Mouse (Mus musculus) stomach, embryonic 14.5 days (tissue): ENCODE measurements at regions not wholly inside any gene's neighbourhood (a gene's known extent, or its start where the extent isn't known, plus 50 kb on each side); places are given as distances from the start of the nearest gene placed in this dataset.

Source experiments
- ATAC-seq: fragments of 200-750 bp; cut with Nextera tagmentation; 2 replicates; pipeline ENCODE4 v1.8.0; 2017; ENCODE audit warnings: low read depth, moderate TSS enrichment; ENCODE audit not compliant: insufficient number of reproducible peaks, insufficient read depth, low FRiP score
- H3K27ac ChIP-seq: fragments of 300-500 bp; sonication (generic); 2 replicates; pipeline ENCODE4 v1.5.1; 2014; ENCODE audit warnings: mild to moderate bottlenecking, low read length, moderate library complexity, mixed read lengths
- H3K27me3 ChIP-seq: fragments of 300-500 bp; sonication (generic); 2 replicates; pipeline ENCODE4 v1.6.1; 2014; ENCODE audit warnings: low read length, control low read depth, mixed read lengths; ENCODE audit not compliant: control insufficient read depth, insufficient read depth
- H3K36me3 ChIP-seq: fragments of 300-500 bp; sonication (generic); 2 replicates; pipeline ENCODE4 v1.6.1; 2014; ENCODE audit warnings: mild to moderate bottlenecking, control low read depth, low read length, moderate library complexity, mixed read lengths; ENCODE audit not compliant: control insufficient read depth, insufficient read depth
- H3K4me1 ChIP-seq: fragments of 300-500 bp; sonication (generic); 2 replicates; pipeline ENCODE4 v1.6.1; 2014; ENCODE audit warnings: low read length, control low read depth, mixed read lengths; ENCODE audit not compliant: control insufficient read depth, insufficient read depth
- H3K4me2 ChIP-seq: fragments of 300-500 bp; sonication (generic); replicated peaks from 2 replicates; pipeline ENCODE4 v1.6.1; 2014; ENCODE audit warnings: low read depth, low read length, control low read depth
- H3K4me3 ChIP-seq: fragments of 300-500 bp; sonication (generic); 2 replicates; pipeline ENCODE4 v1.5.1; 2014; ENCODE audit warnings: low read depth, low read length, control low read depth
- H3K9ac ChIP-seq: fragments of 300-500 bp; sonication (generic); replicated peaks from 2 replicates; pipeline ENCODE4 v1.6.1; 2014; ENCODE audit warnings: low read depth, mild to moderate bottlenecking, control low read depth, low read length, moderate library complexity, mixed read lengths
- H3K9me3 ChIP-seq: fragments of 300-500 bp; sonication (generic); 2 replicates; pipeline ENCODE4 v1.6.1; 2016; ENCODE audit warnings: low read depth, low read length, control low read depth; ENCODE audit not compliant: control insufficient read depth
- WGBS: fragments of 180-500 bp; shearing (Covaris S2); extraction: QIAGEN DNeasy Blood & Tissue Kit; methylation state at CpG from one replicate; pipeline ENCODE4 v1.1.7; 2014; 5-methylcytosine and 5-hydroxymethylcytosine counted together

- 67% methylated on average over 3 of the region's 3 CpGs for WGBS
- H3K9ac ChIP-seq: no peak overlapping the region
- no peak for ATAC-seq
These were observed 216.8 kb upstream of the Aco1 start for GRCm38 (mm10) chr4:39926021-39926591.

GRCm38 (mm10) chr4:39926594-39926993 lies 216.3 kb upstream of the Aco1 start:
- Histone ChIP-seq H3K9ac (no peak overlapping the region), H3K27me3 (no peaks in the 10 kb centered on the region), H3K27ac (no peak overlapping the region), H3K36me3 (no peaks in the 10 kb centered on the region), H3K4me2 (no peak overlapping the region), H3K4me1 (no peaks in the 10 kb centered on the region), H3K4me3 (no peak overlapping the region), H3K9me3 (no peaks in the 10 kb centered on the region)
- WGBS: 90% methylated on average over 7 of the region's 7 CpGs
- ATAC-seq: no peak

More at GRCm38 (mm10) chr4:39926021-39926591, 216.8 kb upstream of the Aco1 start:
- no peak overlapping the region for H3K27ac ChIP-seq
- H3K4me1 ChIP-seq: no peaks in the 10 kb centered on the region
- H3K9me3 ChIP-seq: no peaks in the 10 kb centered on the region
- H3K36me3 ChIP-seq: no peaks in the 10 kb centered on the region
- H3K27me3 ChIP-seq: no peaks in the 10 kb centered on the region
- H3K4me2 ChIP-seq: no peak overlapping the region
- H3K4me3 ChIP-seq: no peak overlapping the region

- Histone ChIP-seq H3K27ac (no peak overlapping the region), H3K9ac (no peak overlapping the region), H3K4me1 (no peaks in the 10 kb centered on the region), H3K4me3 (no peak overlapping the region), H3K27me3 (no peaks in the 10 kb centered on the region), H3K4me2 (no peak overlapping the region), H3K36me3 (no peaks in the 10 kb centered on the region), H3K9me3 (no peaks in the 10 kb centered on the region)
- no peak for ATAC-seq
- 69% methylated on average over 2 of the region's 2 CpGs for WGBS
These were observed 214.4 kb upstream of the Aco1 start for GRCm38 (mm10) chr4:39928491-39928890.

GRCm38 (mm10) chr4:39934025-39934708 lies 208.7 kb upstream of the Aco1 start:
- no peak for ATAC-seq
- WGBS: 86% methylated on average over 12 of the region's 12 CpGs

GRCm38 (mm10) chr4:39958687-39959086 lies 184.2 kb upstream of the Aco1 start:
- 92% methylated on average over 3 of the region's 3 CpGs for WGBS
- H3K9me3 ChIP-seq: no peaks in the 10 kb centered on the region

More at GRCm38 (mm10) chr4:39934025-39934708, 208.7 kb upstream of the Aco1 start:
- Histone ChIP-seq H3K27ac (no peak overlapping the region), H3K4me2 (no peak overlapping the region), H3K4me3 (no peak overlapping the region), H3K27me3 (no peaks in the 10 kb centered on the region), H3K9ac (no peak overlapping the region), H3K4me1 (no peaks in the 10 kb centered on the region), H3K36me3 (no peaks in the 10 kb centered on the region), H3K9me3 (no peaks in the 10 kb centered on the region)

GRCm38 (mm10) chr4:39967938-39968337 lies 174.9 kb upstream of the Aco1 start:
- H3K4me2 ChIP-seq: no peak overlapping the region
- 90% methylated on average over 3 of the region's 3 CpGs for WGBS
- H3K27ac ChIP-seq: no peak overlapping the region

More at GRCm38 (mm10) chr4:39958687-39959086, 184.2 kb upstream of the Aco1 start:
- H3K4me3 ChIP-seq: no peak overlapping the region
- H3K4me2 ChIP-seq: no peak overlapping the region
- no peaks in the 10 kb centered on the region for H3K4me1 ChIP-seq
- no peak overlapping the region for H3K27ac ChIP-seq
- H3K36me3 ChIP-seq: no peaks in the 10 kb centered on the region
- H3K9ac ChIP-seq: no peak overlapping the region
- no peak for ATAC-seq
- no peaks in the 10 kb centered on the region for H3K27me3 ChIP-seq

GRCm38 (mm10) chr4:39991358-39991757 lies 151.5 kb upstream of the Aco1 start:
- H3K9ac ChIP-seq: no peak overlapping the region
- H3K36me3 ChIP-seq: no peaks in the 10 kb centered on the region

More at GRCm38 (mm10) chr4:39967938-39968337, 174.9 kb upstream of the Aco1 start:
- no peaks in the 10 kb centered on the region for H3K9me3 ChIP-seq
- H3K36me3 ChIP-seq: no peaks in the 10 kb centered on the region
- H3K4me1 ChIP-seq: no peaks in the 10 kb centered on the region
- no peak for ATAC-seq
- H3K27me3 ChIP-seq: no peaks in the 10 kb centered on the region
- no peak overlapping the region for H3K4me3 ChIP-seq
- no peak overlapping the region for H3K9ac ChIP-seq

GRCm38 (mm10) chr4:39991851-39992250 lies 151.0 kb upstream of the Aco1 start:
- H3K4me3 ChIP-seq: no peak overlapping the region
- no peak overlapping the region for H3K27ac ChIP-seq
- no peaks in the 10 kb centered on the region for H3K4me1 ChIP-seq
- ATAC-seq: no peak
- 81% methylated on average over 2 of the region's 2 CpGs for WGBS
- H3K9me3 ChIP-seq: no peaks in the 10 kb centered on the region
- no peak overlapping the region for H3K4me2 ChIP-seq
- H3K27me3 ChIP-seq: no peaks in the 10 kb centered on the region
- H3K36me3 ChIP-seq: no peaks in the 10 kb centered on the region
- H3K9ac ChIP-seq: no peak overlapping the region

More at GRCm38 (mm10) chr4:39991358-39991757, 151.5 kb upstream of the Aco1 start:
- no peaks in the 10 kb centered on the region for H3K4me1 ChIP-seq
- H3K9me3 ChIP-seq: no peaks in the 10 kb centered on the region
- whole genome bisulfite sequencing: 68% methylated on average over 6 of the region's 6 CpGs
- no peaks in the 10 kb centered on the region for H3K27me3 ChIP-seq
- no peak overlapping the region for H3K4me2 ChIP-seq
- no peak overlapping the region for H3K4me3 ChIP-seq
- no peak overlapping the region for H3K27ac ChIP-seq
- ATAC-seq: no peak
